14 mouse cellular contexts compared by ENCODE assay signal in the genomic region with DNA sequence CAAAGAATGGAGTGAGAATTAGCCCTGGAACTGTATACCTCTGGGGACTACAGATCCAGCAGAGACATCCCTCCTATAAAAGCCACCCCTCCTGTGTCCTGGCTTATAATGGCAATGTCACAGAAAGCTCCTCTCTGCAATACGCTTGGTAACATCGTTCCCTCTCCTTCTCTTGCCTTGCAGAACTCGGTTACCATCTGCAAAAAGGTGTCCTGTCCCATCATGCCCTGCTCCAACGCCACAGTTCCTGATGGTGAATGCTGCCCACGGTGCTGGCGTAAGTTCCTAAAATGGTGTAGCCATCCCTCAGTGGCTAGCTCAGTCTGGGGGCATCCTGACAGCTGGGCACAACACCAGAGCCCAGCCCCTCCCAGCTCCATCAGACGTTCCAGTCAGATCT. TPM values are rescaled to one million over a fixed set of nuclear protein-coding genes. Genes with fewer than 3 reads are reported as not detected.
DNase-seq lines count a peak whose midpoint lies in the region; ATAC-seq and TF ChIP-seq lines count a peak whose summit lies in the region.
"Had no signal": no experiment of that assay in that cellular context is flagged by ENCODE, and none has a peak within 500 bp of the region (broad histone marks: within the 10 kb centered on the region; RNA-seq: fewer than 3 reads in every experiment).

No protein-coding gene starts in this region.

- H3K4me2 ChIP-seq in liver, postnatal 0 days (ENCODE audit: low read depth, low read length): 0 out of 2 replicates have a peak overlapping the region, but pooled peaks have one; percentile 13
- peak overlapping the region; percentile 15; the same call in 1 of the 2 replicates for H3K4me2 ChIP-seq in limb, embryonic 15.5 days
- H3K4me2 ChIP-seq in intestine, embryonic 15.5 days (replicated peaks): no peak overlapping the region
- H3K4me2 ChIP-seq: forebrain, embryonic 12.5 days; liver, embryonic 12.5 days had no signal

- H3K79me2 ChIP-seq in C2C12 (ENCODE audit: control insufficient read depth, insufficient read depth): peaks cover 83% of the 10 kb centered on the region

- peak overlapping the region; percentile 4 for H3ac ChIP-seq in C2C12 (ENCODE audit: control insufficient read depth, insufficient read length, low read depth)

- no peak overlapping the region for H3K9ac ChIP-seq in liver, postnatal 0 days (replicated peaks)
- no peak overlapping the region for H3K9ac ChIP-seq in limb, embryonic 15.5 days
- no peak overlapping the region; the same call in 1 of the 2 replicates for H3K9ac ChIP-seq in intestine, embryonic 15.5 days
- H3K9ac ChIP-seq: forebrain, embryonic 12.5 days; liver, embryonic 12.5 days had no signal

- peaks cover 49% of the 10 kb centered on the region for H3K79me3 ChIP-seq in C2C12 (ENCODE audit: low read depth)

- DNase-seq in gastrocnemius, adult 2 months: no peak
- DNase-seq in gastrocnemius, adult 18-20 months (ENCODE audit: low spot score): no peak
- DNase-seq in liver, postnatal 0 days: no peak
- DNase-seq in liver: no peak
- DNase-seq in adrenal gland, postnatal 14 days: no peak
- DNase-seq: cerebellum, postnatal 14 days; heart, postnatal 4 days; kidney, postnatal 10 days; thymus, postnatal 36 days had no signal

- H3K4me3 ChIP-seq in gastrocnemius, adult 2 months: peak overlapping the region; percentile 78
- no peak overlapping the region for H3K4me3 ChIP-seq in liver, postnatal 0 days (ENCODE audit: low read depth, low read length)
- H3K4me3 ChIP-seq in C2C12 (ENCODE audit: insufficient read depth, poor library complexity, severe bottlenecking): no peak overlapping the region
- H3K4me3 ChIP-seq in limb, embryonic 15.5 days: no peak overlapping the region; the same call in 1 of the 2 replicates
- no peak overlapping the region for H3K4me3 ChIP-seq in intestine, embryonic 15.5 days (replicated peaks)
- H3K4me3 ChIP-seq: forebrain, embryonic 12.5 days; liver, embryonic 12.5 days had no signal

- peaks cover 7% of the 10 kb centered on the region; the same call in 1 of the 2 replicates for H3K36me3 ChIP-seq in liver, postnatal 0 days (replicated peaks; ENCODE audit: insufficient read depth, low read length)
- H3K36me3 ChIP-seq in C2C12 (ENCODE audit: control insufficient read depth, insufficient read depth): peaks cover 83% of the 10 kb centered on the region
- peaks cover 53% of the 10 kb centered on the region for H3K36me3 ChIP-seq in limb, embryonic 15.5 days
- peaks cover 20% of the 10 kb centered on the region for H3K36me3 ChIP-seq in intestine, embryonic 15.5 days

- TF ChIP-seq EP300 in liver, postnatal 0 days (IDR thresholded peaks at IDR 0.05; ENCODE audit: low read depth): no peak

- no peak for ATAC-seq in liver, postnatal 0 days
- no peak for ATAC-seq in limb, embryonic 15.5 days (ENCODE audit: insufficient number of reproducible peaks, low FRiP score, low TSS enrichment, low read depth)
- ATAC-seq in intestine, embryonic 15.5 days: no peak
- ATAC-seq: liver, embryonic 12.5 days had no signal

- intact Hi-C loops in gastrocnemius, adult 2 months (cut with DNase I): no loop called here

- no peak for TF ChIP-seq CTCF in gastrocnemius, adult 2 months (IDR thresholded peaks at IDR 0.05)
- no peak for TF ChIP-seq CTCF in liver, postnatal 0 days (IDR thresholded peaks at IDR 0.05; ENCODE audit: low read depth)
- no peak for TF ChIP-seq CTCF in C2C12 (IDR thresholded peaks at IDR 0.05; ENCODE audit: control insufficient read depth, insufficient read depth, insufficient read length)

- 75% methylated on average over 7 of the region's 7 CpGs for WGBS in liver, postnatal 0 days (ENCODE audit: insufficient replicate concordance)
- 69% methylated on average over 7 of the region's 7 CpGs for WGBS in limb, embryonic 15.5 days
- 85% methylated on average over 7 of the region's 7 CpGs for WGBS in intestine, embryonic 15.5 days

- no peak overlapping the region for H3K27ac ChIP-seq in gastrocnemius, adult 2 months
- H3K27ac ChIP-seq in liver, postnatal 0 days (ENCODE audit: low read depth): no peak overlapping the region
- H3K27ac ChIP-seq in limb, embryonic 15.5 days: no peak overlapping the region
- no peak overlapping the region for H3K27ac ChIP-seq in intestine, embryonic 15.5 days
- H3K27ac ChIP-seq: forebrain, embryonic 12.5 days; liver, embryonic 12.5 days had no signal

- H3K9me3 ChIP-seq in liver, postnatal 0 days (ENCODE audit: low read length): no peaks in the 10 kb centered on the region
- H3K9me3 ChIP-seq in limb, embryonic 15.5 days: no peaks in the 10 kb centered on the region
- no peaks in the 10 kb centered on the region for H3K9me3 ChIP-seq in intestine, embryonic 15.5 days
- H3K9me3 ChIP-seq: liver, embryonic 12.5 days had no signal

- H3K27me3 ChIP-seq in liver, postnatal 0 days (ENCODE audit: insufficient read depth, low read length): peaks cover 14% of the 10 kb centered on the region
- no peaks in the 10 kb centered on the region for H3K27me3 ChIP-seq in C2C12 (ENCODE audit: control insufficient read depth, insufficient read depth, insufficient read length)
- no peaks in the 10 kb centered on the region for H3K27me3 ChIP-seq in limb, embryonic 15.5 days
- H3K27me3 ChIP-seq in intestine, embryonic 15.5 days (replicated peaks): no peaks in the 10 kb centered on the region

- H3K4me1 ChIP-seq in liver, postnatal 0 days (ENCODE audit: insufficient read depth): 0 out of 2 replicates have a peak, but pooled peaks cover 3% of the 10 kb centered on the region
- peaks cover 49% of the 10 kb centered on the region for H3K4me1 ChIP-seq in limb, embryonic 15.5 days
- peaks cover 6% of the 10 kb centered on the region for H3K4me1 ChIP-seq in intestine, embryonic 15.5 days (replicated peaks)

TF ChIP-seq in C2C12, 6 proteins besides CTCF, POLR2A, EP300 and RAD21:
- TF ChIP-seq USF1 (IDR thresholded peaks at IDR 0.05; ENCODE audit: low read depth) (no peak), MYOD1 (IDR thresholded peaks at IDR 0.05; ENCODE audit: control insufficient read depth, insufficient read length, low read depth) (no peak), FOSL1 (IDR thresholded peaks at IDR 0.05; ENCODE audit: insufficient read depth, low read length, poor library complexity, severe bottlenecking) (no peak), CEBPB (IDR thresholded peaks at IDR 0.05; ENCODE audit: low read depth) (no peak)
TF ChIP-seq in C2C12: peak in this region for 0.

RNA-seq across cellular contexts. Expression of gene Thbs1, which starts 4.0 kb away (rescaled TPM):
- total RNA-seq in gastrocnemius, adult 2 months (2021): 10 to 100 TPM in 1 of 2 experiments, 1 to 10 TPM in 1; 6.1 to 19.3 TPM
- 10 to 100 TPM in 1 of 2 experiments, 1 to 10 TPM in 1; 6.1 to 29.1 TPM for total RNA-seq in gastrocnemius, adult 18-20 months (2021)
- polyA plus RNA-seq in liver, postnatal 0 days (2015; fragmentation: Nextera tagmentation; extraction: Ambion mirVana): 22.7 and 29.3 TPM in 2 replicates
- polyA plus RNA-seq in C2C12 (2012; fragmentation: generic; extraction: Trizol): 126 TPM
- 79.4 and 97.2 TPM in 2 replicates for polyA plus RNA-seq in limb, embryonic 15.5 days (2015; fragmentation: Nextera tagmentation; extraction: Ambion mirVana)
- total RNA-seq in adrenal gland, postnatal 14 days (2021): 23.8 and 25.3 TPM in 2 replicates
- polyA plus RNA-seq in intestine, embryonic 15.5 days (2015; fragmentation: Nextera tagmentation; extraction: Ambion mirVana): 21.6 and 23.6 TPM in 2 replicates
